Mouse (Mus musculus): Measurements from ENCODE around the gene Kxd1.
A peak's percentile ranks its signal among the peaks of the same experiment; 100 is the strongest.

The Kxd1 gene

GRCm38 (mm10) chr8:70527512-70528181 is at the start of gene Kxd1, which contains the start of gene Fkbp8:
TSS of gene Kxd1 (minus strand) at chr8:70527956.
TSS of gene Fkbp8 (plus strand) at chr8:70527724.
- peak; percentile 98 for DNase-seq (ENCODE audit: low spot score)

- DNase-seq (ENCODE audit: low spot score), result no peak
These were observed 49.5 kb upstream of the Kxd1 start for GRCm38 (mm10) chr8:70577207-70577606.

GRCm38 (mm10) chr8:70574915-70575314 is 47.2 kb upstream of the Kxd1 start:
- no peak for DNase-seq (ENCODE audit: low spot score)

GRCm38 (mm10) chr8:70574302-70574701 is 46.5 kb upstream of the Kxd1 start:
- DNase-seq (ENCODE audit: low spot score), result no peak

GRCm38 (mm10) chr8:70570990-70571389 is 43.2 kb upstream of the Kxd1 start:
- no peak for DNase-seq (ENCODE audit: low spot score)

- DNase-seq (ENCODE audit: low spot score), result no peak
These were observed 42.6 kb upstream of the Kxd1 start for GRCm38 (mm10) chr8:70570360-70570759.

- no peak for DNase-seq (ENCODE audit: low spot score)
These were observed 37.8 kb upstream of the Kxd1 start for GRCm38 (mm10) chr8:70565561-70565960.

GRCm38 (mm10) chr8:70564696-70565235 is 37.0 kb upstream of the Kxd1 start:
- DNase-seq (ENCODE audit: low spot score), result no peak

GRCm38 (mm10) chr8:70563763-70564387 is 36.1 kb upstream of the Kxd1 start:
- no peak for DNase-seq (ENCODE audit: low spot score)

- DNase-seq (ENCODE audit: low spot score), result no peak
These were observed 35.0 kb upstream of the Kxd1 start for GRCm38 (mm10) chr8:70562802-70563201.

GRCm38 (mm10) chr8:70561809-70562535 is 34.2 kb upstream of the Kxd1 start:
- DNase-seq (ENCODE audit: low spot score), result no peak

- no peak for DNase-seq (ENCODE audit: low spot score)
These were observed 33.6 kb upstream of the Kxd1 start for GRCm38 (mm10) chr8:70561357-70561756.

- DNase-seq (ENCODE audit: low spot score), result no peak
These were observed 32.8 kb upstream of the Kxd1 start for GRCm38 (mm10) chr8:70560564-70560963.

GRCm38 (mm10) chr8:70560096-70560495 is 32.3 kb upstream of the Kxd1 start:
- no peak for DNase-seq (ENCODE audit: low spot score)

- DNase-seq (ENCODE audit: low spot score), result no peak
These were observed 31.2 kb upstream of the Kxd1 start for GRCm38 (mm10) chr8:70558983-70559382.

- DNase-seq (ENCODE audit: low spot score), result no peak
These were observed 30.6 kb upstream of the Kxd1 start for GRCm38 (mm10) chr8:70558334-70558733.

GRCm38 (mm10) chr8:70555079-70555747 is 27.5 kb upstream of the Kxd1 start:
- DNase-seq (ENCODE audit: low spot score), result no peak

- no peak for DNase-seq (ENCODE audit: low spot score)
These were observed 26.0 kb upstream of the Kxd1 start for GRCm38 (mm10) chr8:70553740-70554139.

- no peak for DNase-seq (ENCODE audit: low spot score)
These were observed 25.1 kb upstream of the Kxd1 start for GRCm38 (mm10) chr8:70552836-70553235.

GRCm38 (mm10) chr8:70551558-70552161 is 23.9 kb upstream of the Kxd1 start:
- DNase-seq (ENCODE audit: low spot score), result no peak

GRCm38 (mm10) chr8:70549412-70550184 is 21.8 kb upstream of the Kxd1 start:
- DNase-seq (ENCODE audit: low spot score), result no peak
